Mouse (Mus musculus) midbrain, embryonic 16.5 days (tissue): ENCODE results near the gene Nenf. TPM values are rescaled to one million over a fixed set of nuclear protein-coding genes. Genes with fewer than 3 reads are reported as not detected.

Source experiments
- ATAC-seq: fragments of 200-750 bp; cut with Nextera tagmentation; 2 replicates; pipeline ENCODE4 v1.8.0; 2017; ENCODE audit warnings: moderate TSS enrichment
- H3K27ac ChIP-seq: fragments of 300-500 bp; sonication (generic); 2 replicates; pipeline ENCODE4 v1.5.1; 2014; ENCODE audit warnings: mild to moderate bottlenecking, low read length, mixed read lengths
- H3K27me3 ChIP-seq: fragments of 300-500 bp; sonication (generic); 2 replicates; pipeline ENCODE4 v1.6.1; 2014; ENCODE audit warnings: low read depth, low read length, mixed read lengths; ENCODE audit not compliant: control insufficient read depth, insufficient read depth
- H3K36me3 ChIP-seq: fragments of 300-500 bp; sonication (generic); 2 replicates; pipeline ENCODE4 v1.6.1; 2014; ENCODE audit warnings: mild to moderate bottlenecking, low read length, moderate library complexity, mixed read lengths; ENCODE audit not compliant: control insufficient read depth, insufficient read depth
- H3K4me1 ChIP-seq: fragments of 300-500 bp; sonication (generic); 2 replicates; pipeline ENCODE4 v1.6.1; 2014; ENCODE audit warnings: mild to moderate bottlenecking, low read length, mixed read lengths; ENCODE audit not compliant: control insufficient read depth, insufficient read depth
- H3K4me2 ChIP-seq: fragments of 300-500 bp; sonication (generic); 2 replicates; pipeline ENCODE4 v1.6.1; 2014; ENCODE audit warnings: mild to moderate bottlenecking, low read length, mixed read lengths
- H3K4me3 ChIP-seq: fragments of 300-500 bp; sonication (generic); 2 replicates; pipeline ENCODE4 v1.5.1; 2014; ENCODE audit warnings: low read depth, mild to moderate bottlenecking, low read length, moderate library complexity, mixed read lengths
- H3K9ac ChIP-seq: fragments of 300-500 bp; sonication (generic); 2 replicates; pipeline ENCODE4 v1.6.1; 2014; ENCODE audit warnings: low read depth, low read length, mixed read lengths
- H3K9me3 ChIP-seq: fragments of 300-500 bp; sonication (generic); replicated peaks from 2 replicates; pipeline ENCODE4 v1.6.1; 2014; ENCODE audit warnings: mild to moderate bottlenecking, low read length, mixed read lengths; ENCODE audit not compliant: control insufficient read depth, poor library complexity, severe bottlenecking
- WGBS: fragments of 180-500 bp; shearing (Covaris S2); extraction: QIAGEN DNeasy Blood & Tissue Kit; methylation state at CpG from one replicate; pipeline ENCODE4 v1.1.7; 2014; 5-methylcytosine and 5-hydroxymethylcytosine counted together
- polyA plus RNA-seq: library from polyadenylated mRNA; unstranded; fragments of >200 nt; fragmentation: Nextera tagmentation; extraction: Ambion mirVana; gene quantifications from 2 replicates; pipeline ENCODE4 v1.2.1, GENCODE M21; 2015

Nenf gene
- polyA plus RNA-seq, 1 experiment from 2014 or later, result 139 TPM

GRCm38 (mm10) chr1:191282319-191282718 is 35.7 kb downstream of the Nenf start:
- Histone ChIP-seq H3K9ac (no peak overlapping the region), H3K4me2 (no peak overlapping the region), H3K9me3 (no peaks in the 10 kb centered on the region), H3K27ac (no peak overlapping the region), H3K4me3 (no peak overlapping the region), H3K27me3 (no peaks in the 10 kb centered on the region), H3K36me3 (no peaks in the 10 kb centered on the region), H3K4me1 (peaks cover 3% of the 10 kb centered on the region; the same call in 1 of the 2 replicates)
- no peak for ATAC-seq
- WGBS, result 96% methylated on average over 1 of the region's 1 CpGs

- H3K9ac ChIP-seq, result no peak overlapping the region
- no peak overlapping the region for H3K4me3 ChIP-seq
- no peak for ATAC-seq
- no peaks in the 10 kb centered on the region for H3K9me3 ChIP-seq
- no peak overlapping the region for H3K4me2 ChIP-seq
- no peaks in the 10 kb centered on the region for H3K27me3 ChIP-seq
- WGBS, result 62% methylated on average over 7 of the region's 7 CpGs
- H3K27ac ChIP-seq, result no peak overlapping the region
- no peaks in the 10 kb centered on the region for H3K36me3 ChIP-seq
- peaks cover 3% of the 10 kb centered on the region; the same call in 1 of the 2 replicates for H3K4me1 ChIP-seq
These were observed 36.8 kb downstream of the Nenf start for GRCm38 (mm10) chr1:191281171-191281570.

- H3K27me3 ChIP-seq, result no peaks in the 10 kb centered on the region
- H3K9me3 ChIP-seq, result no peaks in the 10 kb centered on the region
- ATAC-seq, result no peak
- H3K9ac ChIP-seq, result no peak overlapping the region
- peaks cover 3% of the 10 kb centered on the region; the same call in 1 of the 2 replicates for H3K4me1 ChIP-seq
- no peaks in the 10 kb centered on the region for H3K36me3 ChIP-seq
- no peak overlapping the region for H3K4me3 ChIP-seq
- no peak overlapping the region for H3K27ac ChIP-seq
- 83% methylated on average over 4 of the region's 4 CpGs for WGBS
- no peak overlapping the region for H3K4me2 ChIP-seq
These were observed 39.7 kb downstream of the Nenf start for GRCm38 (mm10) chr1:191278324-191278723.

- 82% methylated on average over 14 of the region's 14 CpGs for WGBS
- Histone ChIP-seq H3K4me3 (no peak overlapping the region), H3K9ac (no peak overlapping the region), H3K4me1 (peaks cover 3% of the 10 kb centered on the region; the same call in 1 of the 2 replicates), H3K27me3 (no peaks in the 10 kb centered on the region), H3K36me3 (no peaks in the 10 kb centered on the region), H3K27ac (no peak overlapping the region), H3K9me3 (no peaks in the 10 kb centered on the region), H3K4me2 (no peak overlapping the region)
- ATAC-seq, result no peak
These were observed 40.4 kb downstream of the Nenf start for GRCm38 (mm10) chr1:191277549-191278059.

DNA sequence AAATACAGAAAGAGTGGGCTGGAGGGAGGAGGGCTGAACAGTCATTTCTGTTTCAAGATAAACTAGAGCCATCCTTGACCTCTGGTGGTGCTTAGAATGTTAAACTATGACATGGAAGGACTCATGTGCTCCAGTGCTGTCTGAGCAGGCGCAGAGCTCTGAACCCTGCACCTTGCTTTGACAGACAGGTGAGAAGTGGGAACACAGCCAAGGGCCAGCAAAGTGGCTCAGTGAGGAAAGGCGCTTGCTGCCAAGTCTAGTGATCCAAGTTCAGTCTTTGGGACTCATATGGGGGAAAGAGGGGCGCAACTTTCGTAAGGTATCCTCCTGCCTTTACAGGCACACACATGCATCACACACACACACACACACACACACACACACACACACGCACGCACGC is 41.8 kb downstream of the Nenf start:
- no peak overlapping the region for H3K4me3 ChIP-seq
- no peak overlapping the region for H3K27ac ChIP-seq
- H3K4me1 ChIP-seq, result peaks cover 3% of the 10 kb centered on the region; the same call in 1 of the 2 replicates
- no peaks in the 10 kb centered on the region for H3K36me3 ChIP-seq
- no peak for ATAC-seq
- H3K27me3 ChIP-seq, result no peaks in the 10 kb centered on the region
- no peaks in the 10 kb centered on the region for H3K9me3 ChIP-seq
- H3K9ac ChIP-seq, result no peak overlapping the region
- no peak overlapping the region for H3K4me2 ChIP-seq
- WGBS, result 93% methylated on average over 7 of the region's 7 CpGs

GRCm38 (mm10) chr1:191275527-191275926 is 42.5 kb downstream of the Nenf start:
- 6% methylated on average over 12 of the region's 12 CpGs for WGBS

DNA sequence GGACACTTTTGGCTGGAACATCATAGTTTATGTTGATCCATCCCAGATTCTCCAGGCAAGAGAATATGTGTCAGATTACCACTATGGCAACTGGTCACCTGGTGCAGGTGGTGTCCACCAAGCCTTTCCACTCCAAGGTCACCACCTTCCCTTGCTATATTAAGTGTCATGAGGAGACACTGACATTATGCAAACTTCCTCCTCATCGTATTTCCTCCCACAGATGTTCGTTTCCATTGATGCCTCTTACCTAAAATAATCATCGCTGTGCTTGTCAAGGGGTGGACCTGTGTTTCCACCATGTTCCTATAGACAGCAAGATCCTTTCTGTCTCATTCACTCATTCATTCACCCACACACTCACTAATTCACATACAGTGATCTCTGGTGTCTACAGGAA is 45.3 kb downstream of the Nenf start:
- no peak for ATAC-seq
- H3K27ac ChIP-seq, result no peak overlapping the region
- H3K36me3 ChIP-seq, result no peaks in the 10 kb centered on the region
- no peak overlapping the region for H3K4me3 ChIP-seq
- no peak overlapping the region for H3K4me2 ChIP-seq
- H3K9ac ChIP-seq, result no peak overlapping the region
- H3K4me1 ChIP-seq, result peaks cover 2% of the 10 kb centered on the region; the same call in 1 of the 2 replicates
- WGBS, result 89% methylated on average over 3 of the region's 3 CpGs
- no peaks in the 10 kb centered on the region for H3K27me3 ChIP-seq
- H3K9me3 ChIP-seq, result no peaks in the 10 kb centered on the region

More at GRCm38 (mm10) chr1:191275527-191275926, 42.5 kb downstream of the Nenf start:
- peaks cover 3% of the 10 kb centered on the region; the same call in 1 of the 2 replicates for H3K4me1 ChIP-seq
- H3K27ac ChIP-seq, result no peak overlapping the region
- H3K4me2 ChIP-seq, result no peak overlapping the region
- H3K27me3 ChIP-seq, result no peaks in the 10 kb centered on the region
- no peak for ATAC-seq
- H3K9me3 ChIP-seq, result no peaks in the 10 kb centered on the region
- H3K36me3 ChIP-seq, result no peaks in the 10 kb centered on the region
- H3K4me3 ChIP-seq, result no peak overlapping the region
- H3K9ac ChIP-seq, result no peak overlapping the region

DNA sequence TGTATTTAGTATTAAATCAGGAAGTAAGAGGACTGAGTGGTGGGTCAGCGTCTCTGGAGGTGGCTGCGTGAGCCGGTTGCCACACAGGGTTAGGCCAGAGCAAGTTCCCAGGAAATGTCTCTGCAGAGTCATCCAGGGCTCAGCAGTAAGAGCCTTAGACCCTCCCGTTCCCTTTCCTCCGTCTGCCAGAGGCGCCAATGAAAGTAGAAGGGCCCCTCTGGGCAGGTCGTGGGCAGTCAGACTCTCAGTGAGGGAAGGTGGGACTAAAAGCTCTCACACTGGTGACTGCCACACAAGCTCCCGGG is 48.4 kb downstream of the Nenf start:
- Histone ChIP-seq H3K36me3 (no peaks in the 10 kb centered on the region), H3K27me3 (no peaks in the 10 kb centered on the region), H3K9ac (no peak overlapping the region), H3K4me3 (no peak overlapping the region), H3K4me2 (no peak overlapping the region), H3K27ac (no peak overlapping the region), H3K4me1 (no peaks in the 10 kb centered on the region), H3K9me3 (no peaks in the 10 kb centered on the region)
- ATAC-seq, result no peak
- 73% methylated on average over 8 of the region's 8 CpGs for WGBS

- H3K9ac ChIP-seq, result no peak overlapping the region
- no peaks in the 10 kb centered on the region for H3K9me3 ChIP-seq
- no peaks in the 10 kb centered on the region for H3K4me1 ChIP-seq
- ATAC-seq, result no peak
- H3K27ac ChIP-seq, result no peak overlapping the region
- WGBS, result 71% methylated on average over 5 of the region's 5 CpGs
- H3K4me3 ChIP-seq, result no peak overlapping the region
- H3K27me3 ChIP-seq, result no peaks in the 10 kb centered on the region
- H3K4me2 ChIP-seq, result no peak overlapping the region
- H3K36me3 ChIP-seq, result no peaks in the 10 kb centered on the region
These were observed 49.0 kb downstream of the Nenf start for GRCm38 (mm10) chr1:191268797-191269647.
